Mouse (Mus musculus) erythroblast, embryonic 14.5 days (primary cell): ENCODE results near the gene Slc6a16.

Source experiments
- GATA1 ChIP-seq: IDR thresholded peaks from 2 replicates; pipeline ENCODE4 v1.6.1; 2012; ENCODE audit warnings: low read length, inconsistent platforms, mixed read lengths
- TAL1 ChIP-seq: IDR thresholded peaks from 3 replicates; pipeline ENCODE4 v1.6.1; 2012; ENCODE audit warnings: low read length, inconsistent platforms, mixed read lengths

DNA sequence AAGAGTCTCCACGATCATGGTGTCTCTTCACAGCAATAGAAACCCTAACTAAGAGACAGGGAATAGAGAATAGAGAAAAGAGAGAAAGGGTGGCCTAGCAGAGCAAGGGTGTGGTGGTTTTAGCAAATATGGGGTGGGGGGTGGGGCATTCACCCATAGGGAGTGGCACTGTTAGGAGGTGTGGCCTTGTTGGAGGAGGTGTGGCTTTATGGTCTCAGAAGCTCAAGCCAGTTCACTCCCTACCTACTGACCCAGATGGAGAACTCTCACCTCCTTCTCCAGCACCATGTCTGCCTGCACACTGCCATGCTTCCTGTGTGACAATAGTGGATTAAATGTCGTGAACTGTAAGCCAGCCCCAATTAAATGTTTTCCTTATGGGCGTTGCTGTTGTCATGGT lies 56.7 kb downstream of the Slc6a16 start:
- no peak for TF ChIP-seq GATA1
- TF ChIP-seq TAL1 = no peak
